Mouse (Mus musculus) CH12.LX (cell line): ENCODE measurements around the gene Vps53. TPM values are rescaled to one million over a fixed set of nuclear protein-coding genes. Genes with fewer than 3 reads are reported as not detected.

Experiments used
- DNase-seq: peaks from one replicate; pipeline ENCODE4 v3.0.0-alpha.2; 2013; ENCODE audit errors: extremely low read depth
- H3K27ac ChIP-seq: 2 replicates; pipeline ENCODE4 v1.5.1; 2012; ENCODE audit warnings: low read depth, mild to moderate bottlenecking, control low read depth, moderate library complexity; ENCODE audit not compliant: insufficient read depth
- H3K27me3 ChIP-seq: replicated peaks from 2 replicates; pipeline ENCODE3; 2012; ENCODE audit warnings: inconsistent platforms
- H3K36me3 ChIP-seq, 2 experiments: replicated peaks in 1 of 2; 2 replicates each; pipeline versions ENCODE3 to v1.6.1; 2012; ENCODE audit warnings: inconsistent platforms in 1 of 2, low read length in 1 of 2, mild to moderate bottlenecking in 1 of 2, mixed read lengths in 1 of 2, moderate library complexity in 1 of 2; ENCODE audit not compliant: control insufficient read depth in 1 of 2, insufficient read depth in 1 of 2
- H3K4me1 ChIP-seq, 2 experiments: 2 replicates each; pipeline ENCODE4 v1.6.1; 2012; ENCODE audit warnings: inconsistent platforms in 1 of 2, moderate library complexity in 1 of 2; ENCODE audit not compliant: insufficient read depth in 2 of 2, control insufficient read depth in 1 of 2
- H3K4me2 ChIP-seq: 2 replicates; pipeline ENCODE4 v1.6.1; 2012; ENCODE audit warnings: low read depth, mild to moderate bottlenecking, control low read depth; ENCODE audit not compliant: poor library complexity, insufficient read depth, severe bottlenecking
- H3K4me3 ChIP-seq, 3 experiments: fragments of 150-350 bp in 1 of 3; sonication (generic) in 1 of 3; replicated peaks in 1 of 3; 2 replicates each; pipeline versions ENCODE3 to v1.5.1; 2011 to 2012; ENCODE audit warnings: low read depth in 2 of 3, low read length in 2 of 3, mild to moderate bottlenecking in 2 of 3, moderate library complexity in 2 of 3, control low read depth in 1 of 3, improper control_type of control experiment in 1 of 3, inconsistent platforms in 1 of 3, mixed read lengths in 1 of 3; ENCODE audit not compliant: poor library complexity in 1 of 3
- H3K79me2 ChIP-seq: replicated peaks from 2 replicates; pipeline ENCODE4 v1.6.1; 2012; ENCODE audit warnings: mild to moderate bottlenecking, moderate library complexity; ENCODE audit not compliant: control insufficient read depth, poor library complexity, insufficient read depth, severe bottlenecking; ENCODE audit errors: extremely low read depth
- H3K9ac ChIP-seq: 2 replicates; pipeline ENCODE4 v1.6.1; 2012; ENCODE audit warnings: low read depth, mild to moderate bottlenecking, control low read depth, moderate library complexity; ENCODE audit not compliant: insufficient read depth
- H3K9me3 ChIP-seq: replicated peaks from 2 replicates; pipeline ENCODE3; 2012; ENCODE audit warnings: low read length, inconsistent platforms, mixed read lengths
- CTCF ChIP-seq, 2 experiments: IDR thresholded peaks in 1 of 2; conservative IDR thresholded peaks in 1 of 2; 2 replicates each; pipeline ENCODE4 v1.5.1; 2011 to 2012; ENCODE audit warnings: low read depth in 2 of 2, low read length in 2 of 2, improper control_type of control experiment in 1 of 2, inconsistent platforms in 1 of 2, mild to moderate bottlenecking in 1 of 2, moderate library complexity in 1 of 2
- ETS1 ChIP-seq: conservative IDR thresholded peaks from 2 replicates; pipeline ENCODE4 v1.6.1; 2012; ENCODE audit warnings: low read depth, mild to moderate bottlenecking, inconsistent platforms, low read length, improper control_type of control experiment, moderate library complexity
- GABPA ChIP-seq: IDR thresholded peaks from 2 replicates; pipeline ENCODE4 v1.6.1; 2012; ENCODE audit warnings: low read depth, low read length, improper control_type of control experiment, inconsistent platforms; ENCODE audit not compliant: insufficient replicate concordance
- HCFC1 ChIP-seq: IDR thresholded peaks from 2 replicates; pipeline ENCODE4 v1.6.1; 2012; ENCODE audit warnings: low read depth, mild to moderate bottlenecking, inconsistent platforms, low read length, improper control_type of control experiment
- JUN ChIP-seq: IDR thresholded peaks from 2 replicates; pipeline ENCODE4 v1.6.1; 2011; ENCODE audit warnings: low read depth, mild to moderate bottlenecking, low read length, improper control_type of control experiment, moderate library complexity; ENCODE audit not compliant: insufficient read depth
- JUND ChIP-seq: conservative IDR thresholded peaks from 2 replicates; pipeline ENCODE4 v1.6.1; 2011; ENCODE audit warnings: low read depth, low read length, improper control_type of control experiment
- MAFK ChIP-seq: IDR thresholded peaks from 2 replicates; pipeline ENCODE4 v1.6.1; 2011; ENCODE audit warnings: low read length, improper control_type of control experiment; ENCODE audit not compliant: insufficient replicate concordance
- MAZ ChIP-seq: IDR thresholded peaks from 2 replicates; pipeline ENCODE4 v1.6.1; 2012; ENCODE audit warnings: low read depth, mild to moderate bottlenecking, inconsistent platforms, low read length, improper control_type of control experiment, moderate library complexity
- MEF2A ChIP-seq: IDR thresholded peaks from 2 replicates; pipeline ENCODE4 v1.6.1; 2014; ENCODE audit warnings: low read depth, mild to moderate bottlenecking, inconsistent platforms, low read length, improper control_type of control experiment, borderline replicate concordance
- NELFE ChIP-seq: IDR thresholded peaks from 2 replicates; pipeline ENCODE4 v1.6.1; 2011; ENCODE audit warnings: low read depth, low read length, improper control_type of control experiment
- SIN3A ChIP-seq: IDR thresholded peaks from 2 replicates; pipeline ENCODE4 v1.6.1; 2012; ENCODE audit warnings: low read length, improper control_type of control experiment, inconsistent platforms
- SMC3 ChIP-seq: IDR thresholded peaks from 2 replicates; pipeline ENCODE4 v1.6.1; 2011; ENCODE audit warnings: low read depth, low read length, improper control_type of control experiment
- TCF12 ChIP-seq: IDR thresholded peaks from 2 replicates; pipeline ENCODE4 v1.6.1; 2014; ENCODE audit warnings: low read depth, mild to moderate bottlenecking, inconsistent platforms, low read length, improper control_type of control experiment
- USF1 ChIP-seq: IDR thresholded peaks from 2 replicates; pipeline ENCODE4 v1.6.1; 2014; ENCODE audit warnings: low read depth, mild to moderate bottlenecking, inconsistent platforms, low read length, improper control_type of control experiment
- USF2 ChIP-seq: conservative IDR thresholded peaks from 2 replicates; pipeline ENCODE4 v1.6.1; 2011; ENCODE audit warnings: low read depth, low read length, improper control_type of control experiment
- ZNF384 ChIP-seq: IDR thresholded peaks from 2 replicates; pipeline ENCODE4 v1.6.1; 2012; ENCODE audit warnings: low read depth, low read length, improper control_type of control experiment, inconsistent platforms
- dilution Hi-C: fragments of 300-500 bp; cut with MboI; formaldehyde crosslinking; loops from 2 replicates; pipeline ENCODE4 v1.14.3; 2020; ENCODE audit warnings: low sequenced_read_pairs; ENCODE audit not compliant: extremely low pct_unique_long_range_greater_than_20kb, extremely low pct_ligation_motif_present
- in situ Hi-C: fragments of 300-500 bp; cut with MboI; formaldehyde crosslinking; loops from 3 replicates; pipeline ENCODE4 v1.14.3; 2019; ENCODE audit warnings: low sequenced_read_pairs, low pct_ligation_motif_present, low pct_unique_long_range_greater_than_20kb, mixed read lengths
- polyA plus RNA-seq: library from polyadenylated mRNA; unstranded; fragments of >175 nt; gene quantifications from 2 replicates; pipeline ENCODE4 v1.2.1, GENCODE M21; 2012; ENCODE audit warnings: low read depth; ENCODE audit not compliant: insufficient read length
- total RNA-seq, 2 experiments: library from RNA; depleted of rRNA; stranded (reverse); fragments of 300-350 nt in 1 of 2; fragments of >200 nt in 1 of 2; gene quantifications; 2 replicates each; pipeline ENCODE4 v1.2.3; 2012 to 2014

Gene Vps53
- total and polyA plus RNA-seq, 3 experiments = 56.1 to 70.7 (median 62.2) TPM

GRCm38 (mm10) chr11:76099193-76099975 is 80.1 kb downstream of the Vps53 start:
- no peaks in the 10 kb centered on the region for H3K79me2 ChIP-seq
- TF ChIP-seq USF1 (no peak), USF2 (no peak), ETS1 (no peak), GABPA (no peak), HCFC1 (no peak), CTCF (conservative IDR thresholded peaks at IDR 0.05 in 1 of 2, IDR thresholded peaks at IDR 0.05 in 1 of 2; ENCODE audit: low read depth in 2 of 2, low read length in 2 of 2) (no peak), JUND (no peak), MAZ (no peak), NELFE (no peak), MAFK (no peak), JUN (no peak), TCF12 (no peak), ZNF384 (no peak), SIN3A (no peak)
- peaks cover 32 to 57% of the 10 kb centered on the region in 2 experiments for H3K36me3 ChIP-seq
- no peak overlapping the region for H3K9ac ChIP-seq
- H3K27ac ChIP-seq = no peak overlapping the region
- H3K27me3 ChIP-seq = no peaks in the 10 kb centered on the region
- in situ Hi-C loops (no loop called here), dilution Hi-C loops (no loop called here)
- H3K4me1 ChIP-seq = no peaks in the 10 kb centered on the region
- H3K4me3 ChIP-seq = no peak overlapping the region
- no peaks in the 10 kb centered on the region for H3K9me3 ChIP-seq
- H3K4me2 ChIP-seq = no peak overlapping the region
- DNase-seq = no peak

GRCm38 (mm10) chr11:76093610-76094009 is 85.8 kb downstream of the Vps53 start:
- in situ Hi-C loops (no loop called here), dilution Hi-C loops (no loop called here)
- Histone ChIP-seq H3K4me1 (no peaks in the 10 kb centered on the region), H3K36me3 (peaks cover 28 to 56% of the 10 kb centered on the region in 2 experiments), H3K9ac (no peak overlapping the region), H3K27ac (no peak overlapping the region), H3K79me2 (no peaks in the 10 kb centered on the region), H3K4me3 (no peak overlapping the region), H3K9me3 (no peaks in the 10 kb centered on the region), H3K4me2 (no peak overlapping the region), H3K27me3 (no peaks in the 10 kb centered on the region)
- no peak for DNase-seq
- TF ChIP-seq ZNF384 (no peak), MEF2A (no peak), SMC3 (peak; percentile 11; the same call in 1 of the 2 replicates), TCF12 (no peak), CTCF (conservative IDR thresholded peaks at IDR 0.05 in 1 of 2, IDR thresholded peaks at IDR 0.05 in 1 of 2; ENCODE audit: low read depth in 2 of 2, low read length in 2 of 2) (peak in 1 of 2 experiments; percentile 29; a peak in 2 of 4 replicates)
